Mouse (Mus musculus): ENCODE measurements around the gene Gprc5c.

The Gprc5c gene

GRCm38 (mm10) chr11:114912847-114913246 lies 61.9 kb downstream of the Gprc5c start:
- peak; percentile 82 for DNase-seq (ENCODE audit: low spot score)

DNA sequence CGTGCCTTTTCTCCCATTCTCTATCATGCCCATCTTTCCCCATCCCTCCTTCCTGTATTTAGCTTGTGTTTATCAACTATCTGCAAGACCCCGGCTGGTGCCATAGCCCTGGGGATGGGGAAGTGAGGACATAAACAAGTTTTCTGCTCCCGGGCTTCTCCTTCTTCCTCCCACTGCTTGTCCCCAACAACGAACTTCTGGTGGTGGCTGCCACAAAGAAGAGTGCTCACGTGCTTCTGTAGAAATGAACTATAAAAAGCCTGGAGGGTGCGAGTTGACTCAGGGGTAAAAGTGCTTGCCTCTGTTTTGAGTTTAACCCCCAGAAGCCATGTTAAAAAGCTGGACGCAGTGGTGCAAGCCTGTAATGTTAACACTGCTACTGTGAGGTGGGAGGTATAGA lies 64.0 kb downstream of the Gprc5c start:
- no peak for DNase-seq (ENCODE audit: low spot score)

GRCm38 (mm10) chr11:114917120-114917519 lies 66.2 kb downstream of the Gprc5c start:
- no peak for DNase-seq (ENCODE audit: low spot score)
